8 mouse cellular contexts compared by ENCODE assay signal in the genomic region with DNA sequence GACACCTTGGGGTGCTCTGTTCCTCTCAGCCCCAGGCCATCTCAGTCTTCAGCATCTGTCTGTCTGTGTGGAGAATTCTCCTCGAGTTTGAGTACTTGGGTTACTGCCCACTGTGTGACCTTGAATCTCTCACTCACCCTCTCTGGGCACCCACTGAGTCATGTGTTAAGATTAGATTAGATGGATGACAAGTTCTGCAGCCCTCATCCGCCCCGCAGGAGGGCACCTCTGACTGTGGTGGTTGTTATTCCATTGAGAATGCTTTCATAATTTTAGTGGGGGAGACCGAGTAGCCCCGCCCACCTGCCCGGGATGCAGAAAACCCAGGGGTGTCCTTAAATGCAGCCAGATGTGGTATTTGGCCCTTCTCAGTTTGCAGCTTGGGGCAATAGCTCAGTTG. TPM values are rescaled to one million over a fixed set of nuclear protein-coding genes. Genes with fewer than 3 reads are reported as not detected.
DNase-seq lines count a peak whose midpoint lies in the region; ATAC-seq and TF ChIP-seq lines count a peak whose summit lies in the region.

No protein-coding gene starts in this region.

- H3K4me3 ChIP-seq in heart, embryonic 10.5 days, result peak overlapping the region; percentile 47; the same call in 1 of the 2 replicates
- peak overlapping the region; percentile 29 for H3K4me3 ChIP-seq in embryonic facial prominence, embryonic 15.5 days (replicated peaks)
- H3K4me3 ChIP-seq in limb, embryonic 14.5 days (replicated peaks; ENCODE audit: low read length), result no peak overlapping the region; the same call in 1 of the 2 replicates

- no peak for TF ChIP-seq POLR2A in limb, embryonic 14.5 days (IDR thresholded peaks at IDR 0.05; ENCODE audit: borderline replicate concordance, extremely low read depth, insufficient read depth, insufficient read length)

- peaks cover 62% of the 10 kb centered on the region for H3K36me3 ChIP-seq in heart, embryonic 10.5 days
- H3K36me3 ChIP-seq in embryonic facial prominence, embryonic 15.5 days, result peaks cover 38% of the 10 kb centered on the region
- H3K36me3 ChIP-seq in limb, embryonic 14.5 days (ENCODE audit: control insufficient read depth, insufficient read depth, low read length), result peaks cover 51% of the 10 kb centered on the region

- ATAC-seq in embryonic facial prominence, embryonic 15.5 days (ENCODE audit: insufficient number of reproducible peaks, low FRiP score, low TSS enrichment, low read depth), result no peak
- ATAC-seq in limb, embryonic 14.5 days (ENCODE audit: low FRiP score, low read depth), result no peak
- ATAC-seq in megakaryocyte progenitor cell, adult 5-6 weeks (replicated peaks; ENCODE audit: poor library complexity), result no peak

- no peaks in the 10 kb centered on the region for H3K9me3 ChIP-seq in heart, embryonic 10.5 days
- H3K9me3 ChIP-seq in embryonic facial prominence, embryonic 15.5 days (replicated peaks), result no peaks in the 10 kb centered on the region
- H3K9me3 ChIP-seq in limb, embryonic 14.5 days (ENCODE audit: control insufficient read depth, low read length), result no peaks in the 10 kb centered on the region

- DNase-seq in heart, embryonic 10.5 days (ENCODE audit: low spot score), result no peak
- DNase-seq in heart, adult 8-10 months (ENCODE audit: low spot score), result no peak
- peak; percentile 91 for DNase-seq in 416B (ENCODE audit: low read depth)
- no peak for DNase-seq in limb, embryonic 14.5 days (ENCODE audit: low spot score)
- DNase-seq in cerebellum, adult 18-20 months, result no peak
- DNase-seq in layer of hippocampus, adult 11-12 months (ENCODE audit: low spot score), result no peak

- peaks cover 30% of the 10 kb centered on the region for H3K27me3 ChIP-seq in heart, embryonic 10.5 days (ENCODE audit: insufficient read depth, poor library complexity, severe bottlenecking)
- no peaks in the 10 kb centered on the region for H3K27me3 ChIP-seq in embryonic facial prominence, embryonic 15.5 days
- no peaks in the 10 kb centered on the region for H3K27me3 ChIP-seq in limb, embryonic 14.5 days (ENCODE audit: control insufficient read depth, insufficient read depth, low read length)

- H3K4me1 ChIP-seq in heart, embryonic 10.5 days, result peaks cover 74% of the 10 kb centered on the region
- H3K4me1 ChIP-seq in embryonic facial prominence, embryonic 15.5 days, result peaks cover 73% of the 10 kb centered on the region
- peaks cover 44% of the 10 kb centered on the region for H3K4me1 ChIP-seq in limb, embryonic 14.5 days (ENCODE audit: control insufficient read depth, insufficient read depth, low read length)

- H3K27ac ChIP-seq in heart, embryonic 10.5 days, result peak overlapping the region; percentile 62; the same call in 1 of the 2 replicates
- H3K27ac ChIP-seq in embryonic facial prominence, embryonic 15.5 days (replicated peaks), result peak overlapping the region; percentile 44
- no peak overlapping the region for H3K27ac ChIP-seq in limb, embryonic 14.5 days (replicated peaks; ENCODE audit: low read depth, low read length)

- H3K4me2 ChIP-seq in embryonic facial prominence, embryonic 15.5 days (replicated peaks), result peak overlapping the region; percentile 40
- peak overlapping the region; percentile 42 for H3K4me2 ChIP-seq in limb, embryonic 14.5 days (replicated peaks; ENCODE audit: low read depth, low read length, severe bottlenecking)

- 40% methylated on average over 6 of the region's 6 CpGs for WGBS in heart, embryonic 10.5 days
- WGBS in embryonic facial prominence, embryonic 15.5 days, result 16% methylated on average over 6 of the region's 6 CpGs
- WGBS in limb, embryonic 14.5 days, result 25% methylated on average over 6 of the region's 6 CpGs

- no peak overlapping the region for H3K9ac ChIP-seq in embryonic facial prominence, embryonic 15.5 days
- H3K9ac ChIP-seq in limb, embryonic 14.5 days (ENCODE audit: low read depth, low read length, severe bottlenecking), result no peak overlapping the region

RNA-seq across cellular contexts. Expression of a gene that starts 4.2 kb away (rescaled TPM):
- 467 and 523 TPM in 2 replicates for polyA plus RNA-seq in heart, embryonic 10.5 days (2016; fragmentation: Nextera tagmentation; extraction: Ambion mirVana)
- total RNA-seq in heart, adult 8-10 months (2022), result 1,000 to 10,000 TPM; 1,133 to 1,192 (median 1,173) TPM
- 642 and 649 TPM in 2 replicates for polyA plus RNA-seq in embryonic facial prominence, embryonic 15.5 days (2015; fragmentation: Nextera tagmentation; extraction: Ambion mirVana)
- polyA plus RNA-seq in limb, embryonic 14.5 days (2012; rRNA removed), result 472 and 473 TPM in 2 replicates
- 380 and 393 TPM in 2 replicates for polyA plus RNA-seq in limb, embryonic 14.5 days (2014; fragmentation: Nextera tagmentation; extraction: Ambion mirVana)
- 197 and 225 TPM in 2 replicates for total RNA-seq in megakaryocyte progenitor cell, adult 5-6 weeks (2015)
- 178 and 191 TPM in 2 replicates for total RNA-seq in megakaryocyte progenitor cell, adult 5-6 weeks (2017)

RNA-seq across cellular contexts. Expression of a gene that starts 10.9 kb away (rescaled TPM):
- polyA plus RNA-seq in heart, embryonic 10.5 days (2016; fragmentation: Nextera tagmentation; extraction: Ambion mirVana), result 17.4 and 18.3 TPM in 2 replicates
- total RNA-seq in heart, adult 8-10 months (2022), result 10 to 100 TPM in 2 of 4 experiments, 1 to 10 TPM in 2; 5.4 to 12.1 (median 9.1) TPM
- 63.1 and 73.7 TPM in 2 replicates for polyA plus RNA-seq in embryonic facial prominence, embryonic 15.5 days (2015; fragmentation: Nextera tagmentation; extraction: Ambion mirVana)
- polyA plus RNA-seq in limb, embryonic 14.5 days (2012; rRNA removed), result 250 and 345 TPM in 2 replicates
- 38.1 and 52.2 TPM in 2 replicates for polyA plus RNA-seq in limb, embryonic 14.5 days (2014; fragmentation: Nextera tagmentation; extraction: Ambion mirVana)
- total RNA-seq in megakaryocyte progenitor cell, adult 5-6 weeks (2015), result 0.95 and 1.5 TPM in 2 replicates
- total RNA-seq in megakaryocyte progenitor cell, adult 5-6 weeks (2017), result 0.08 and 3.5 TPM in 2 replicates

RNA-seq across cellular contexts. Expression of a gene that starts 18.5 kb away (rescaled TPM):
- 73.2 and 79.1 TPM in 2 replicates for polyA plus RNA-seq in heart, embryonic 10.5 days (2016; fragmentation: Nextera tagmentation; extraction: Ambion mirVana)
- 10 to 100 TPM; 47.7 to 54.1 (median 50.9) TPM for total RNA-seq in heart, adult 8-10 months (2022)
- polyA plus RNA-seq in embryonic facial prominence, embryonic 15.5 days (2015; fragmentation: Nextera tagmentation; extraction: Ambion mirVana), result 89.1 and 89.2 TPM in 2 replicates
- polyA plus RNA-seq in limb, embryonic 14.5 days (2012; rRNA removed), result 97.4 and 116 TPM in 2 replicates
- 89.1 and 91.7 TPM in 2 replicates for polyA plus RNA-seq in limb, embryonic 14.5 days (2014; fragmentation: Nextera tagmentation; extraction: Ambion mirVana)
- 5.4 and 6.0 TPM in 2 replicates for total RNA-seq in megakaryocyte progenitor cell, adult 5-6 weeks (2015)
- 7.6 and 10.2 TPM in 2 replicates for total RNA-seq in megakaryocyte progenitor cell, adult 5-6 weeks (2017)

RNA-seq across cellular contexts. Expression of a gene that starts 37.4 kb away (rescaled TPM):
- polyA plus RNA-seq in heart, embryonic 10.5 days (2016; fragmentation: Nextera tagmentation; extraction: Ambion mirVana), result 29.0 and 33.9 TPM in 2 replicates
- 10 to 100 TPM in 1 of 4 experiments, 1 to 10 TPM in 3; 6.8 to 12.7 (median 9.3) TPM for total RNA-seq in heart, adult 8-10 months (2022)
- 16.4 and 19.6 TPM in 2 replicates for polyA plus RNA-seq in embryonic facial prominence, embryonic 15.5 days (2015; fragmentation: Nextera tagmentation; extraction: Ambion mirVana)
- polyA plus RNA-seq in limb, embryonic 14.5 days (2012; rRNA removed), result 24.2 and 28.0 TPM in 2 replicates
- 9.2 and 16.6 TPM in 2 replicates for polyA plus RNA-seq in limb, embryonic 14.5 days (2014; fragmentation: Nextera tagmentation; extraction: Ambion mirVana)
- total RNA-seq in megakaryocyte progenitor cell, adult 5-6 weeks (2015), result 15.4 and 18.4 TPM in 2 replicates
- 3.5 and 13.3 TPM in 2 replicates for total RNA-seq in megakaryocyte progenitor cell, adult 5-6 weeks (2017)

RNA-seq across cellular contexts. Expression of a gene that starts 39.5 kb away (rescaled TPM):
- 2.8 and 4.8 TPM in 2 replicates for polyA plus RNA-seq in heart, embryonic 10.5 days (2016; fragmentation: Nextera tagmentation; extraction: Ambion mirVana)
- total RNA-seq in heart, adult 8-10 months (2022), result under 1 TPM; 0.37 to 0.78 (median 0.54) TPM
- polyA plus RNA-seq in embryonic facial prominence, embryonic 15.5 days (2015; fragmentation: Nextera tagmentation; extraction: Ambion mirVana), result 4.9 and 6.4 TPM in 2 replicates
- polyA plus RNA-seq in limb, embryonic 14.5 days (2012; rRNA removed), result 3.7 and 3.8 TPM in 2 replicates
- polyA plus RNA-seq in limb, embryonic 14.5 days (2014; fragmentation: Nextera tagmentation; extraction: Ambion mirVana), result 3.4 and 3.8 TPM in 2 replicates
- total RNA-seq in megakaryocyte progenitor cell, adult 5-6 weeks (2015), result 29.4 and 31.9 TPM in 2 replicates
- total RNA-seq in megakaryocyte progenitor cell, adult 5-6 weeks (2017), result 28.7 and 28.9 TPM in 2 replicates
